Mouse (Mus musculus) heart, embryonic 11.5 days (tissue): ENCODE measurements around the gene Oxct2a. TPM values are rescaled to one million over a fixed set of nuclear protein-coding genes. Genes with fewer than 3 reads are reported as not detected.
"Not testable (repeated sequence)": the region's sequence is repeated elsewhere in the genome, so short reads cannot be mapped to it uniquely, and the experiment has no call there.

ENCODE experiments used
- ATAC-seq: fragments of 200-750 bp; cut with Nextera tagmentation; replicated peaks from 2 replicates; pipeline ENCODE4 v1.8.0; 2017; ENCODE audit warnings: moderate library complexity; ENCODE audit not compliant: insufficient number of reproducible peaks, low FRiP score, low TSS enrichment
- H3K27ac ChIP-seq: fragments of 300-500 bp; sonication (generic); 2 replicates; pipeline ENCODE4 v1.5.1; 2014; ENCODE audit warnings: mild to moderate bottlenecking, low read depth, low read length
- H3K27me3 ChIP-seq: fragments of 300-500 bp; sonication (generic); 2 replicates; pipeline ENCODE4 v1.6.1; 2014; ENCODE audit warnings: mild to moderate bottlenecking, low read length, mixed read lengths; ENCODE audit not compliant: control insufficient read depth, insufficient read depth
- H3K36me3 ChIP-seq: fragments of 300-500 bp; sonication (generic); 2 replicates; pipeline ENCODE4 v1.6.1; 2014; ENCODE audit warnings: mild to moderate bottlenecking, low read length, moderate library complexity, mixed read lengths; ENCODE audit not compliant: control insufficient read depth, insufficient read depth
- H3K4me1 ChIP-seq: fragments of 300-500 bp; sonication (generic); 2 replicates; pipeline ENCODE4 v1.6.1; 2014; ENCODE audit warnings: low read length; ENCODE audit not compliant: control insufficient read depth, insufficient read depth
- H3K4me2 ChIP-seq: fragments of 300-500 bp; sonication (generic); 2 replicates; pipeline ENCODE4 v1.6.1; 2014; ENCODE audit warnings: mild to moderate bottlenecking, moderate library complexity
- H3K4me3 ChIP-seq: fragments of 300-500 bp; sonication (generic); 2 replicates; pipeline ENCODE4 v1.5.1; 2014; ENCODE audit warnings: low read depth, low read length
- H3K9ac ChIP-seq: fragments of 300-500 bp; sonication (generic); 2 replicates; pipeline ENCODE4 v1.6.1; 2014; ENCODE audit warnings: mild to moderate bottlenecking, low read depth, low read length, moderate library complexity
- H3K9me3 ChIP-seq: fragments of 300-500 bp; sonication (generic); replicated peaks from 2 replicates; pipeline ENCODE4 v1.6.1; 2016; ENCODE audit warnings: low read length; ENCODE audit not compliant: control insufficient read depth
- WGBS: fragments of 180-500 bp; shearing (Covaris S2); extraction: QIAGEN DNeasy Blood & Tissue Kit; methylation state at CpG from one replicate; pipeline ENCODE4 v1.1.7; 2014; ENCODE audit not compliant: insufficient replicate concordance; 5-methylcytosine and 5-hydroxymethylcytosine counted together
- polyA plus RNA-seq: library from polyadenylated mRNA; unstranded; fragments of >200 nt; fragmentation: Nextera tagmentation; extraction: Ambion mirVana; gene quantifications from 2 replicates; pipeline ENCODE4 v1.2.1, GENCODE M21; 2014

The Oxct2a gene
- polyA plus RNA-seq, 1 experiment from 2014 or later, result not detected

DNA sequence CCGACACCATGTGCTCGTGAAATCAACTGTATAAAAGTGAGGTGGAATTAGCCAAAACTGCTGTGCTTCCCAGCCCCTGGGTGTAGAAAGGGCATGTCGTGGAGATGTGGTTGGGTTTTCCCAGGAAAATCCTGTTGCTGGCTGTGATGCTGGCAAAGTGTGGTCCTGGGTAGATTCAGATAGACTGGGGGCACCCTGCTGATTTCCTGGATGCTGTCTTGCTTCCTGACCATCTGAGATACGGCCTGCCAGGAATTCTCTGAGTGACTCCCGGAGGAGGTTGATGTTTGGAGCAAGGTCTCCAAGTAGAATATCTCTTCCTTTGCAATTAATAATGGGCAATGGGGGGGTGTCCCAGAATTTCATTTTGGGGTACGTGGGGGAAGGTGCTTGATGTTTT, 5.5 kb upstream of the Oxct2a start:
- Histone ChIP-seq H3K4me3 (no peak overlapping the region), H3K9me3 (no peaks in the 10 kb centered on the region), H3K27ac (no peak overlapping the region), H3K27me3 (no peaks in the 10 kb centered on the region), H3K4me2 (no peak overlapping the region), H3K4me1 (peaks cover 3% of the 10 kb centered on the region; the same call in 1 of the 2 replicates), H3K36me3 (no peaks in the 10 kb centered on the region), H3K9ac (no peak overlapping the region)
- ATAC-seq, result no peak
- 56% methylated on average over 6 of the region's 6 CpGs for WGBS

DNA sequence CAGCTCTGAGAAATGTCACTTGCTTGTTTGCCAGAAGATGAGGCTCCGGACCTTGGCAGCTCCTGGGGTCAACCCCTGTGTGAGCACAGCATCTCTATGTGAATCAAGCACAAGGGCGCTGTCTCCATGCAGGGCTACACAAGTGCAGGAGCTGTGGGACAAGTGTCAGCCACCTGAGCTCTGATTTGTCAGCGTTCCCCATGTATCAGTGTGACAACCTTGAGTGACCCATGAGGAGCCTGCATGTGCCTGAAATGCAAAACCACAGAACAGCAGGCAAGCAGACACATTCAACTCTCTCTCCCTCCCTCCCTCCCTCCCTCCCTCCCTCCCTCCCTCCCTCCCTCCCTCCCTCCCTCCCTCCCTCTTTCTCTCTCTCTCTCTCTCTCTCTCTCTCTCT, 4.2 kb upstream of the Oxct2a start:
- WGBS, result 48% methylated on average over 3 of the region's 3 CpGs

DNA sequence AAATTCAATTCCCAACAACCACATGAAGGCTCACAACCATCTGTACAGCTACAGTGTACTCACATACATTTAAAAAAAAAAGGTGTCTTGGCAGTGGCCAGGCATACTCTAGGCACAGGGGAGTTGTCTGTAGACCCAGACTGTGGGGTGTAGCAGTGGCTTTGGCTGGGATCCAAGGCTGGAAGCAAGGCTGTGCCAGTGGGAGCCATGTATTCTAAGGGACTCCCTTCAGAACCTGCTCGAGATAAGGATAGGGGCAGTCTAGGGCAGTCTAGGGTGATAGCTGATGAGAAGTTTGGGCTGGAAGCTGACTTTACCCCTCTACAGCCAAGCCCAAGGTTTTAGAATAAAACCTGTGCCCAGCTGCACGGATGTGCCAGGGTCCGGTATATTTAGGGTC, 2.7 kb upstream of the Oxct2a start:
- WGBS, result 72% methylated on average over 3 of the region's 3 CpGs
- ATAC-seq, result no peak; the same call in 1 of the 2 replicates
- Histone ChIP-seq H3K9ac (no peak overlapping the region), H3K9me3 (no peaks in the 10 kb centered on the region), H3K36me3 (no peaks in the 10 kb centered on the region), H3K27ac (no peak overlapping the region), H3K4me1 (peaks cover 3% of the 10 kb centered on the region; the same call in 1 of the 2 replicates), H3K27me3 (peaks cover 17% of the 10 kb centered on the region), H3K4me3 (no peak overlapping the region), H3K4me2 (no peak overlapping the region)

More for the DNA sequence above, 4.2 kb upstream of the Oxct2a start:
- Histone ChIP-seq H3K36me3 (no peaks in the 10 kb centered on the region), H3K4me1 (peaks cover 3% of the 10 kb centered on the region; the same call in 1 of the 2 replicates), H3K4me2 (no peak overlapping the region), H3K27ac (no peak overlapping the region), H3K9me3 (no peaks in the 10 kb centered on the region), H3K4me3 (no peak overlapping the region), H3K27me3 (peaks cover 9% of the 10 kb centered on the region), H3K9ac (no peak overlapping the region)
- ATAC-seq, result no peak

DNA sequence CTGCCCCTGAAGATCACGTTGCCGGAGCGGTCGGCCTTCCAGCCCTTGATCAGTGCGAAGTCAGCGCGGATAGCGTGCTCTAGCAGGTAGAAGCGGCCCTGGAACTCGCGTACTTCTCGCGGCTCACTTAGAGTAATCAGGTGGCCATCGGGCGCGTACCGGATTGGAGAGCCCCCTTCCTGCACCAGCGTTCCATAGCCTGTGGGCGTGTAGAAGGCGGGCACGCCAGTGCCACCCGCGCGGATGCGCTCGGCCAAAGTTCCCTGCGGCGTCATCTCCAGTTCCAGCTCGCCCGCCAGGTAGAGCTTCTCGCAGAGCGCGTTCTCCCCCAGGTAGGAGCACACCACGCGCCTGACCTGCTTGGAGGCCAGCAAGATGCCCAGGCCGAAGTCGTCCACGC, 524 bp downstream of the Oxct2a start:
- H3K36me3 ChIP-seq, ATAC-seq, H3K9ac ChIP-seq, H3K27ac ChIP-seq, H3K4me1 ChIP-seq, H3K9me3 ChIP-seq: not testable (repeated sequence)
- WGBS, result 9% methylated on average over 27 of the region's 38 CpGs
- Histone ChIP-seq H3K27me3 (peaks cover 17% of the 10 kb centered on the region), H3K4me2 (peak overlapping the region; percentile 54), H3K4me3 (peak overlapping the region; percentile 23)

DNA sequence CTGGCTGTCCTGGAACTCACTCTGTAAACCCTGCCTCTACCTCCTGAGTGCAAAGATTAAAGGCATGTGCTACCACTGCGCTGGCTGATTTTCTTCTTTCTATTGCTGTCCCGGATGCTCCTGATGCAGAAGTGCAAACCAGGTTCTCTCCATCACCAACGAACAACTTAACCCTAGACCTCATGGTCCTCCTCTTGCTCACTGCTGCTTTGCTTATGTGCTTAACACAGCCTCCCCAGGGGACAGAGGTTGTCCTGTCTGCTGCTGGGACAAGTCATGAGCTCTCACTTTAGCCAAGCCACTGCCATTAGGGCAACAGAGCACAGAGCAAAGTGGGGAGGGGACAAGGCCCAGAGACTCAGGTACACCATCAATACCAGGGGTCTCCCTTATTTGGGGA, 8.9 kb downstream of the Oxct2a start:
- H3K9ac ChIP-seq, result no peak overlapping the region
- H3K4me1 ChIP-seq, result no peaks in the 10 kb centered on the region
- 78% methylated on average over 3 of the region's 3 CpGs for WGBS
- H3K4me2 ChIP-seq, result no peak overlapping the region
- H3K4me3 ChIP-seq, result no peak overlapping the region
- H3K36me3 ChIP-seq, result no peaks in the 10 kb centered on the region
- H3K27ac ChIP-seq, result no peak overlapping the region
- no peak for ATAC-seq
- H3K9me3 ChIP-seq, result no peaks in the 10 kb centered on the region
- H3K27me3 ChIP-seq, result no peaks in the 10 kb centered on the region

DNA sequence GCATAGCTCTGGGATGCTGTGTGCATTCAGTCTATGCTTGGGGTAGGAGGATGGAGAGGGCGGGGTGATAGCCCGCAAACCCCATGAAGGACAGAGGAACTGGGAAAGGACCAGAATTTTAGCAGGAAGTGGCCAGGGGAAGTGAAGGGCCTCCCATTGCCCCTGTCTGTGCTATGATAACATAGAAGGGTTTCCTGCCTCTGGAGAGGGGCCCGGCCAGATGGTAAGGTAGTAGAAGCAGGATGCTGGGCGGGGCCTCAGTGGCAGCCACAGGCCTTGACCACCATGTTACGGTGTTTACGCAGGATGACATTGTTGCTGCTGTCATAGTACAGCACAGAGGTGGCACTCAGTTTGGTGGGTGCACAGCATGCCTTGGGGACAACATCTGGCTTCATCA, 10.4 kb downstream of the Oxct2a start:
- ATAC-seq, result 0 out of 2 replicates have a peak, but pooled peaks have one; percentile 33
- no peak overlapping the region for H3K4me2 ChIP-seq
- no peaks in the 10 kb centered on the region for H3K27me3 ChIP-seq
- no peaks in the 10 kb centered on the region for H3K36me3 ChIP-seq
- WGBS, result 55% methylated on average over 6 of the region's 6 CpGs
- H3K27ac ChIP-seq, result no peak overlapping the region
- H3K4me3 ChIP-seq, result no peak overlapping the region
- H3K9me3 ChIP-seq, result no peaks in the 10 kb centered on the region
- H3K4me1 ChIP-seq, result peaks cover 7% of the 10 kb centered on the region; the same call in 1 of the 2 replicates
- no peak overlapping the region for H3K9ac ChIP-seq

DNA sequence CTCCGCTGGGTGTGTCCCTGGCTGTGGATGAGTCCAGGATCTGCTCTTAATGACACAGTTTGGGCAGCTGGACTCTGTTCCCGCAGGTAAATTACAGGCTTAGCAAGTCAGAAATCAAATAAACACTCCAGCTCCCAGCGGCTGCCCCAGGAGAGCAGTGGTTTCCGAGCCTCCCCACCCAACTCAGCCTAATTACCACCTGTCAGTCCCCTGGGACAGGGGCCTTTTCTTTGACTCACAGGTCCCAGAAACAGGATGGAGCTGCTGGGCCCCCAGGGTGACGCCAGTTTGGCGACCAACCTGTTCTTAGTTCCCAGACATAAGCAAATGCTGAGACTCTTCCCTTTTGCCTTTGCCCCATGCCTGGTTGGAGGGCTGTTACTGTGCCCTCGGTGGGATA, 11.6 kb downstream of the Oxct2a start:
- no peak overlapping the region for H3K4me2 ChIP-seq
- no peak overlapping the region for H3K9ac ChIP-seq
- peaks cover 9% of the 10 kb centered on the region; the same call in 1 of the 2 replicates for H3K4me1 ChIP-seq
- 78% methylated on average over 7 of the region's 7 CpGs for WGBS
- H3K9me3 ChIP-seq, result no peaks in the 10 kb centered on the region
- no peaks in the 10 kb centered on the region for H3K36me3 ChIP-seq
- no peaks in the 10 kb centered on the region for H3K27me3 ChIP-seq
- no peak for ATAC-seq
- no peak overlapping the region for H3K27ac ChIP-seq
- H3K4me3 ChIP-seq, result no peak overlapping the region

DNA sequence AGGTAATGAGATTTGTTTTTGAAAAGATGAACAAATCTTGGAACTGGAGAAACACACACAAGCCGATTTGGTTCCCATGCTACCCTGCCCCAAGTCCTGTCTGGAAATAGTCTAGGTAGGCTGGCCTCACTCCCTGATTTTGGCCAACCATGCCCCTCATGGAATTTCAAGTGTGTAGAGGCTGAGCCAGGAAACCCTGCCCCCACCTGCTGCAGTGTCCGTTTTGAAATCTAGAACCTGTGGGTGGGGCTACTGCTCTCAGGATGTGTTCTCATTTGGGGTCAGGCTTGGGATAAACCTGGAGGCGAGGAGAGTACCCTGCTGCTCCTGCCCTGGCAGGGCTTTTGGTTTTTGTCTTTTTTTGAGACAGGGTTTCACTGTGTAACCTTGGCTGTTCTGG, 15.1 kb downstream of the Oxct2a start:
- no peaks in the 10 kb centered on the region; the same call in 1 of the 2 replicates for H3K9me3 ChIP-seq
- no peaks in the 10 kb centered on the region for H3K27me3 ChIP-seq
- no peak overlapping the region for H3K4me3 ChIP-seq
- peaks cover 7% of the 10 kb centered on the region for H3K36me3 ChIP-seq
- ATAC-seq, result no peak
- H3K4me2 ChIP-seq, result no peak overlapping the region
- WGBS, result 30% methylated on average over 3 of the region's 3 CpGs
- no peak overlapping the region for H3K27ac ChIP-seq
- H3K9ac ChIP-seq, result no peak overlapping the region
- H3K4me1 ChIP-seq, result peaks cover 11% of the 10 kb centered on the region; the same call in 1 of the 2 replicates

DNA sequence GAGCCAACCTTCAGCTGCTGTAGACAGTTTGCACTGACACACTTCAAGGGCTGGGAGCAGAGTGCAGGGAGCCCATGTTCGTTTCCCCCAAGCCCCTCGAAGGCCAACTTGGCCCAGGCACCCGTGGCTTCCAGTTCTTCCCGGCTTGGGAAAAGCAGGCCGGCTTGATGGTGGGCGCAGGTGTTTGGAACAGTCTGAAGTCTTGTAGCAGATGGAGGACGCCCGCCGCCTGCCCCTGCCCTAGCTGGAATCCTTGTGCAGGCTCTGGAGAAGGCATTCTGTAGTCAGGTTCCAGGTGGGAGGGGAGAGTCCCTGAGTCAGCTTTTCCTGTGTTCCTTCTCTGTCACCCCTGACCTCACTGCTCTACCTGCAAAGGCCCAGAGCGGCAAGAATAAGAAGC, 16.4 kb downstream of the Oxct2a start:
- H3K27ac ChIP-seq, result no peak overlapping the region
- H3K4me2 ChIP-seq, result no peak overlapping the region
- H3K9ac ChIP-seq, result no peak overlapping the region
- no peaks in the 10 kb centered on the region; the same call in 1 of the 2 replicates for H3K9me3 ChIP-seq
- peaks cover 20% of the 10 kb centered on the region for H3K36me3 ChIP-seq
- H3K27me3 ChIP-seq, result no peaks in the 10 kb centered on the region
- peaks cover 11% of the 10 kb centered on the region; the same call in 1 of the 2 replicates for H3K4me1 ChIP-seq
- H3K4me3 ChIP-seq, result no peak overlapping the region
- 89% methylated on average over 10 of the region's 10 CpGs for WGBS
- ATAC-seq, result no peak
